Mouse (Mus musculus): ENCODE measurements around the gene Tmem207. TPM values are rescaled to one million over a fixed set of nuclear protein-coding genes. Genes with fewer than 3 reads are reported as not detected.

Gene Tmem207
- total RNA-seq, 2 experiments from 2014 or later: not detected

DNA sequence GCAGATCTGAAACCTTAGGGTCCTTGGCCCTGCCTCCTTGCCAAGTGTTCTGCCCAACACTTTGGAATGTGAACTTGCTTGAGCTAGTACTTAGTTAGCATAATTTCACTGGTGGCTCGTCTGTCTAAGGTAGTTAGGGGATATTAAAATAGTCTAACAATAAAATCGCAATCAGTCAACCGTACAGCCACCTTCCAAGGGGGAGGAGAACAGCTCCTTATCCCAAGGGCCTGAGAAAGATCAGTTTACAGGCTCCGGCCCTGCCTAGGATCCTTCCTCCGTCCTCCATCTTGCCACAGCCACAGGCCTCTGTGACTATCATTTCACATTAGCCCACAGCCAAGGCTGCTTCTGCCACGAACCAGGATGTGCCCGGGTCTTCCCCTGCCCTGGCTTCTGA lies 63.7 kb downstream of the Tmem207 start, which contains the start of gene Cldn16:
TSS of gene Cldn16 (plus strand) at position 301 of the 400 bp plus-strand sequence.
- ATAC-seq (replicated peaks; ENCODE audit: poor library complexity): no peak

DNA sequence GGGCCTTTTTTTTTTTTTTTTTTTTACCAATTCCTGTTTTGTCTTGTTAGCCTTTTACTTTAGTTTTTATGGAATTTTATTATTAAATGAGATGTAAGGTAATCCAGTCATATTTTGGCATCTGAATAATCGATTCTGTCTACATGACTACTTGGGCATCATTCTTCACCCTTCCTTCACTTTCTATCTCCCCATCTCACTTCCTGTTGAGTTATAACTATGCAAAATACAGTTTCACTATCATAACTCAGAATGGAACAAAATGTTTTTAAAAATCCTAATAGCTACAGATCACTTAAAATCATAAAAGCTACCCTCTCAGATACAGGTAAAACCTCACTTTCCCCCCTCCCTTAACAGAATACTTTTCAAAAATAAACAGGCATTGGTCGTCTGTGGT lies 70.4 kb downstream of the Tmem207 start:
- ATAC-seq (replicated peaks; ENCODE audit: poor library complexity): no peak

DNA sequence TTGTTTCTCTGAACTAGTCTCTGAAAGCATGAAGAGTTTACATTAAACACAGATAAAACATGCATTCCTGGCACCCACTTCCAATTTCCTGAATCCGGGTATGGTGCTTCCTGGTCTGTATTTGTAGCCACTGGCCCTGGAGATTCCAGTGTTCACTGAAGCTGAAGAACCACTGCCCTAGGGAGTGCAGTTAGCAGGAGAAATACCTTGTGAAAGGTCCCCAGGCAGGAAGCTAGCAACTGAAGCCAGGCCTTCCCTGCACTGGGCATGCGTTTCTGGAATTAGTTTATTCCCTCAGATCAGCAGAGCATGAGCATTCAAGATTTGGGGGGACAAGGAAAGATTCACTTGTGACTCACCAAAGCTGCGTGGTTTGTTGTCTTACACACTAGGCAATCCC lies 72.4 kb downstream of the Tmem207 start:
- no peak for ATAC-seq (replicated peaks; ENCODE audit: poor library complexity)

Other genes with a start within 250 kb of the Tmem207 start
- gene Cldn1, start 154.9 kb downstream of the Tmem207 start, total RNA-seq (2015): 0.71 and 0.91 TPM in 2 replicates
- gene Cldn1, start 154.9 kb downstream of the Tmem207 start, total RNA-seq (2017): 0.17 and 0.91 TPM in 2 replicates
- gene Cldn16, start 63.6 kb downstream of the Tmem207 start, total RNA-seq (2015): not detected in 2 replicates
- not detected in 2 replicates for gene Cldn16, start 63.6 kb downstream of the Tmem207 start, total RNA-seq (2017)
- 22.8 and 24.3 TPM in 2 replicates for gene Il1rap, start 54.9 kb upstream of the Tmem207 start, total RNA-seq (2015)
- 16.7 and 18.0 TPM in 2 replicates for gene Il1rap, start 54.9 kb upstream of the Tmem207 start, total RNA-seq (2017)